Mouse (Mus musculus) embryonic facial prominence, embryonic 11.5 days (tissue): ENCODE data around the gene Tbxa2r. TPM values are rescaled to one million over a fixed set of nuclear protein-coding genes. Genes with fewer than 3 reads are reported as not detected.

Experiments
- ATAC-seq: fragments of 200-750 bp; cut with Nextera tagmentation; replicated peaks from 2 replicates; pipeline ENCODE4 v1.8.0; 2017; ENCODE audit warnings: low read depth; ENCODE audit not compliant: insufficient number of reproducible peaks, low FRiP score, low TSS enrichment
- DNase-seq: peaks from one replicate; pipeline ENCODE4 v3.0.0-alpha.2; 2015; ENCODE audit warnings: low spot score
- H3K27ac ChIP-seq: fragments of 300-500 bp; sonication (generic); replicated peaks from 2 replicates; pipeline ENCODE4 v1.5.1; 2014; ENCODE audit warnings: mild to moderate bottlenecking, low read depth, low read length, control low read depth
- H3K27me3 ChIP-seq: fragments of 300-500 bp; sonication (generic); 2 replicates; pipeline ENCODE4 v1.6.1; 2014; ENCODE audit warnings: mild to moderate bottlenecking, low read length, moderate library complexity, mixed read lengths; ENCODE audit not compliant: control insufficient read depth, insufficient read depth
- H3K36me3 ChIP-seq: fragments of 300-500 bp; sonication (generic); replicated peaks from 2 replicates; pipeline ENCODE4 v1.6.1; 2014; ENCODE audit warnings: low read depth, mild to moderate bottlenecking, low read length, moderate library complexity, mixed read lengths; ENCODE audit not compliant: control insufficient read depth, insufficient read depth
- H3K4me1 ChIP-seq: fragments of 300-500 bp; sonication (generic); 2 replicates; pipeline ENCODE4 v1.6.1; 2014; ENCODE audit warnings: low read length, mixed read lengths; ENCODE audit not compliant: control insufficient read depth, insufficient read depth
- H3K4me2 ChIP-seq: fragments of 300-500 bp; sonication (generic); 2 replicates; pipeline ENCODE4 v1.6.1; 2014; ENCODE audit warnings: low read depth, mild to moderate bottlenecking, control low read depth, low read length, moderate library complexity
- H3K4me3 ChIP-seq: fragments of 300-500 bp; sonication (generic); 2 replicates; pipeline ENCODE4 v1.5.1; 2014; ENCODE audit warnings: low read depth, low read length, control low read depth
- H3K9ac ChIP-seq: fragments of 300-500 bp; sonication (generic); replicated peaks from 2 replicates; pipeline ENCODE4 v1.6.1; 2014; ENCODE audit warnings: mild to moderate bottlenecking, control low read depth, low read length
- H3K9me3 ChIP-seq: fragments of 300-500 bp; sonication (generic); replicated peaks from 2 replicates; pipeline ENCODE4 v1.6.1; 2016; ENCODE audit warnings: mild to moderate bottlenecking, low read length, inconsistent platforms, mixed read lengths; ENCODE audit not compliant: control insufficient read depth
- WGBS: fragments of 180-500 bp; shearing (Covaris S2); extraction: QIAGEN DNeasy Blood & Tissue Kit; methylation state at CpG from one replicate; pipeline ENCODE4 v1.1.7; 2014; 5-methylcytosine and 5-hydroxymethylcytosine counted together
- polyA plus RNA-seq: library from polyadenylated mRNA; unstranded; fragments of >200 nt; fragmentation: Nextera tagmentation; extraction: Ambion mirVana; gene quantifications from 2 replicates; pipeline ENCODE4 v1.2.1, GENCODE M21; 2014

The Tbxa2r gene
- polyA plus RNA-seq, 1 experiment from 2014 or later, result 1.4 TPM

- H3K4me1 ChIP-seq, result no peaks in the 10 kb centered on the region; the same call in 1 of the 2 replicates
- H3K9me3 ChIP-seq, result no peaks in the 10 kb centered on the region
- H3K4me3 ChIP-seq, result no peak overlapping the region
- no peak for ATAC-seq
- H3K9ac ChIP-seq, result no peak overlapping the region
- 88% methylated on average over 4 of the region's 4 CpGs for WGBS
- no peak overlapping the region for H3K27ac ChIP-seq
- no peak for DNase-seq
- no peak overlapping the region for H3K4me2 ChIP-seq
- no peaks in the 10 kb centered on the region for H3K27me3 ChIP-seq
- H3K36me3 ChIP-seq, result no peaks in the 10 kb centered on the region
Observed at GRCm38 (mm10) chr10:81355533-81355932, 27.0 kb downstream of the Tbxa2r start.

GRCm38 (mm10) chr10:81356352-81356990, 27.9 kb downstream of the Tbxa2r start:
- Histone ChIP-seq H3K4me3 (no peak overlapping the region), H3K4me2 (no peak overlapping the region), H3K4me1 (no peaks in the 10 kb centered on the region; the same call in 1 of the 2 replicates), H3K9ac (no peak overlapping the region), H3K36me3 (no peaks in the 10 kb centered on the region), H3K27me3 (no peaks in the 10 kb centered on the region), H3K9me3 (no peaks in the 10 kb centered on the region), H3K27ac (no peak overlapping the region)
- ATAC-seq (no peak), DNase-seq (no peak)
- 54% methylated on average over 12 of the region's 12 CpGs for WGBS

GRCm38 (mm10) chr10:81356991-81357844, 28.7 kb downstream of the Tbxa2r start, which contains the start of gene Mfsd12:
Gene Mfsd12 (plus strand): TSS chr10:81357491.
- Histone ChIP-seq H3K4me2 (peak within 1 kb of the TSS; percentile 97), H3K27me3 (no peaks in the 10 kb centered on the region), H3K27ac (no peak within 1 kb of the TSS), H3K4me3 (peak within 1 kb of the TSS; percentile 67), H3K9ac (peak within 1 kb of the TSS; percentile 70), H3K4me1 (no peaks in the 10 kb centered on the region; the same call in 1 of the 2 replicates), H3K36me3 (no peaks in the 10 kb centered on the region; the same call in 1 of the 2 replicates), H3K9me3 (no peaks in the 10 kb centered on the region)
- 2% methylated on average over 61 of the region's 79 CpGs for WGBS
- ATAC-seq (peak; percentile 70), DNase-seq (peak; percentile 92)

GRCm38 (mm10) chr10:81358209-81358608, 29.7 kb downstream of the Tbxa2r start:
- Histone ChIP-seq H3K36me3 (no peaks in the 10 kb centered on the region; the same call in 1 of the 2 replicates), H3K4me2 (peak overlapping the region; percentile 97), H3K4me1 (no peaks in the 10 kb centered on the region; the same call in 1 of the 2 replicates), H3K9me3 (no peaks in the 10 kb centered on the region), H3K4me3 (peak overlapping the region; percentile 67), H3K9ac (peak overlapping the region; percentile 70), H3K27me3 (peaks cover 4% of the 10 kb centered on the region), H3K27ac (no peak overlapping the region)
- DNase-seq (no peak), ATAC-seq (no peak)
- 28% methylated on average over 4 of the region's 4 CpGs for WGBS

- Histone ChIP-seq H3K27me3 (peaks cover 10% of the 10 kb centered on the region), H3K9ac (no peak overlapping the region), H3K36me3 (no peaks in the 10 kb centered on the region; the same call in 1 of the 2 replicates), H3K27ac (no peak overlapping the region), H3K4me1 (peaks cover 4% of the 10 kb centered on the region; the same call in 1 of the 2 replicates), H3K4me2 (no peak overlapping the region), H3K9me3 (no peaks in the 10 kb centered on the region), H3K4me3 (no peak overlapping the region)
- DNase-seq (no peak), ATAC-seq (no peak)
- WGBS, result 64% methylated on average over 1 of the region's 1 CpGs
Observed at GRCm38 (mm10) chr10:81358841-81359240, 30.3 kb downstream of the Tbxa2r start.

GRCm38 (mm10) chr10:81360721-81361120, 32.2 kb downstream of the Tbxa2r start:
- Histone ChIP-seq H3K4me3 (no peak overlapping the region), H3K36me3 (no peaks in the 10 kb centered on the region; the same call in 1 of the 2 replicates), H3K4me1 (peaks cover 11% of the 10 kb centered on the region), H3K27ac (0 out of 2 replicates have a peak overlapping the region, but pooled peaks have one; percentile 35), H3K9ac (no peak overlapping the region), H3K27me3 (peaks cover 20% of the 10 kb centered on the region), H3K9me3 (no peaks in the 10 kb centered on the region), H3K4me2 (no peak overlapping the region)
- no peak for ATAC-seq
- DNase-seq, result no peak
- 73% methylated on average over 8 of the region's 8 CpGs for WGBS

- no peak for ATAC-seq
- peaks cover 20% of the 10 kb centered on the region for H3K27me3 ChIP-seq
- H3K4me1 ChIP-seq, result peaks cover 11% of the 10 kb centered on the region
Observed at GRCm38 (mm10) chr10:81362336-81362949, 33.9 kb downstream of the Tbxa2r start.

More at GRCm38 (mm10) chr10:81362336-81362949, 33.9 kb downstream of the Tbxa2r start:
- H3K27ac ChIP-seq, result no peak overlapping the region
- peak; percentile 20 for DNase-seq
- no peaks in the 10 kb centered on the region; the same call in 1 of the 2 replicates for H3K36me3 ChIP-seq
- H3K4me3 ChIP-seq, result no peak overlapping the region
- 75% methylated on average over 12 of the region's 12 CpGs for WGBS
- H3K9me3 ChIP-seq, result no peaks in the 10 kb centered on the region
- H3K9ac ChIP-seq, result no peak overlapping the region; the same call in 1 of the 2 replicates
- peak overlapping the region; percentile 7; the same call in 1 of the 2 replicates for H3K4me2 ChIP-seq
